Mouse (Mus musculus) brain, embryonic 14.5 days (tissue): Measurements from ENCODE around the gene Rpl15.

Source experiments
- CTCF ChIP-seq: fragments of 200-500 bp; IDR thresholded peaks from 2 replicates; pipeline ENCODE4 v1.5.1; 2012; ENCODE audit warnings: inconsistent platforms, mild to moderate bottlenecking, moderate library complexity, borderline replicate concordance; ENCODE audit not compliant: insufficient read depth, insufficient read length; ENCODE audit errors: extremely low read depth
- POLR2A ChIP-seq: fragments of 200-500 bp; IDR thresholded peaks from 2 replicates; pipeline ENCODE4 v1.6.1; 2012; ENCODE audit warnings: mild to moderate bottlenecking, inconsistent platforms, borderline replicate concordance; ENCODE audit not compliant: poor library complexity, insufficient read depth, insufficient read length, severe bottlenecking; ENCODE audit errors: extremely low read depth

DNA sequence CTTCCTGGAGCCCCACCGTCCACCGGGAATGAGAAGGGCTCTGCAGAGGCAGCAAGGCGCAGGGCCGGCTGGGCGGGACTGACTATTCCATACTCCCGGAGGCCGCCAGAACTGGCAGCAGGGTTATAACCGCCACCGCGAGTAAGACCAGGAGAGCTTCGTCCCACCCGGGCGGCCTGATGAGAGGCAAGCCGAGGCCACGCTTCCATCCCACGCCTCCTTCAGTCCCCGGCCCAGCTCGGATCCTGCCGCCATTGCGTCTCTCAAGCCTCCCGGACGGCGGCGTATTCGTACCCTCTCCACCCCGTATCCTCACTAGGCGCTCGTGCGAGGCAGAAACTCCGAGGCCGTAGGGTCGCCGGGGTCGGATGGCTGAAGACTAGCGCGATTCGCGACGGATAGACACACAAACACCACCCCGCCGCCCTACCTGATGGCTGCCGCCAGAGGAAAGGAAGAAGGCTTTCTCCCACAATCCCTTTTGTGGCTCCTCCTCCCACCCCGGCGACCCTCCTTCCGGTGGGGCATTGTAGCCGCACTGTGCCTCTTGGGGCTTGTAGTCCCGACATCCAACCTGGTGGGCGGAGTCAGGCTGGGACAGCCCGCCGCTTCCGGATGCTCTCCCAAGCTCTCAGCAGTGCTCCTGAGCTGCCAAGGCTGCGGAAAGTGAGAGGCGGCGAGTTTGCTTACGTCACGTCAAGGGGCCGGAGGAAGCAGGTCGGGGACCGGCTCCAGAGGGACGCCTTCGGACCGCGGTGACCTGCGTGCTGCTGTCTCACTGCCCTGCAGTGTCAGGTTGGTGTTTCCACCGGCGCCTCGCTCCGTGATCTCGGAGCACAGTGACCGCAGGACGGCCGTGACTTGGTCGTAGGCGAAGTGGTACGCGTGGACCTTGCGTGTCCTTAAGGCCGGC lies at the start of gene Rpl15, which contains the start of gene Nkiras1:
- TF ChIP-seq POLR2A (peak; percentile 69; the same call in 1 of the 2 replicates), CTCF (peak; percentile 2; the same call in 1 of the 2 replicates)
